Mouse (Mus musculus) kidney, postnatal 25 days (tissue): Measurements from ENCODE around the gene Cers6.

Experiments
- DNase-seq, 2 experiments: peaks; one replicate each; pipeline ENCODE4 v3.0.0; 2021; ENCODE audit warnings: mixed read lengths in 2 of 2

Gene Cers6

DNA sequence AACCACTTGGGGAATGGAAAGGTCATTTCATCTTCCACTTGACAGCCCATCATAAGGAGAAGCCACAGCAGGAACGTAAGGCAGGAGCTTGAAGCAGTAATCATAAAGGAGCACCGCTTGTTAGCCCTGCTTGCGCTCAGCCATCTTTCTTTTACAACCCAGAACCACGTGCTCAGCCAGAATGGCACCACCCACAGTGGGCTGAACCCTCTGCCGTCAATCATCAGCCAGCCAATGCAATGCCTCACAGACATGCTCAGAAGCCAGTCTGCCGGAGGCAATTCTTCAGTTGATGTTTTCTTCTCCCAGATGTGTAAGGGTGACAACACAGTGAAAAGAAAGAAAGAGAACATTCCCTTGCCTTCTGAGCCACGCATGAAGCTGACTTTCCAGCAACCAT is 267.1 kb downstream of the Cers6 start:
- DNase-seq, result no peak

- DNase-seq, result peak; percentile 47 to 61
Measured at GRCm38 (mm10) chr2:69128921-69129395, 267.7 kb downstream of the Cers6 start.

- peak in 1 of 2 experiments; percentile 38 for DNase-seq
Measured at GRCm38 (mm10) chr2:69129425-69130210, 268.4 kb downstream of the Cers6 start.

DNA sequence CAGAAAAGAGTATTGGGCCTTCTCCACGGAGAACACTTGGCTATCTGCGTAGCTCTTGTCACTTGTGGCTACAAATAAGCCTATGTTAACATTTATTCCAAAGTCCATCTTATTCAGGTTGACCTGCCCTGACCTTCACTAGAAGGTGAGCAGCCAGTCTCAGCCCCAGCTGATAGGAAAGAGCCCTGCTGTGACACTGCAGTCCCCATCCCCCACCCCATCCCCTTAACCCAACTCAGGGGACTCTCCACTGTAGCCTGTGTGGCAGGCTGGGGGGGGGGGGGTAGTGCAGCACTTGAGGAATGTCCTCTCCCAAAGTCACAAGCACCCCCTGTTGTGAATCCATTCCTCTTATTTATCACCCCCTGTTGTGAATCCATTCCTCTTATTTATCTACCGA is 270.8 kb downstream of the Cers6 start:
- DNase-seq, result no peak

GRCm38 (mm10) chr2:69132488-69133040 is 271.3 kb downstream of the Cers6 start:
- DNase-seq, result no peak

- no peak for DNase-seq
Measured at GRCm38 (mm10) chr2:69134186-69134585, 272.9 kb downstream of the Cers6 start.

DNA sequence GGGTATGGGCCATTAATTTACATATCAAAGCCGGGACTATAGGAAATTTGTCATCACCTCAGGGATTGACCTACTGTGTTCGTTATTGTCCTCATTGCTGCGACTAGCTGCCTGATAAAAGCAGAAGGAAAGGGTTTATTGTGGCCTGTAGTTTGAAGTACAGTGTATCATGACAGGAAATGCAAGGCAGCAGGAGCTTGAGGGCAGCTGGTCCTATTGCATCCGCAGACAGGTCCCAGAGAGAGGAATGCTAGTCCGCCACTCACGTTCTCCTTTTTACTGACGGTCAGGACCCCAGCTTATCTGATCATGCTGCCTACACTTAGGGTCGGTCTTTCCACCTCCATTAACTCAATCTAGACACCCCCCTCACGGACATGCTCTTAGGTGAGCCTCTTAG is 273.7 kb downstream of the Cers6 start:
- no peak for DNase-seq

DNA sequence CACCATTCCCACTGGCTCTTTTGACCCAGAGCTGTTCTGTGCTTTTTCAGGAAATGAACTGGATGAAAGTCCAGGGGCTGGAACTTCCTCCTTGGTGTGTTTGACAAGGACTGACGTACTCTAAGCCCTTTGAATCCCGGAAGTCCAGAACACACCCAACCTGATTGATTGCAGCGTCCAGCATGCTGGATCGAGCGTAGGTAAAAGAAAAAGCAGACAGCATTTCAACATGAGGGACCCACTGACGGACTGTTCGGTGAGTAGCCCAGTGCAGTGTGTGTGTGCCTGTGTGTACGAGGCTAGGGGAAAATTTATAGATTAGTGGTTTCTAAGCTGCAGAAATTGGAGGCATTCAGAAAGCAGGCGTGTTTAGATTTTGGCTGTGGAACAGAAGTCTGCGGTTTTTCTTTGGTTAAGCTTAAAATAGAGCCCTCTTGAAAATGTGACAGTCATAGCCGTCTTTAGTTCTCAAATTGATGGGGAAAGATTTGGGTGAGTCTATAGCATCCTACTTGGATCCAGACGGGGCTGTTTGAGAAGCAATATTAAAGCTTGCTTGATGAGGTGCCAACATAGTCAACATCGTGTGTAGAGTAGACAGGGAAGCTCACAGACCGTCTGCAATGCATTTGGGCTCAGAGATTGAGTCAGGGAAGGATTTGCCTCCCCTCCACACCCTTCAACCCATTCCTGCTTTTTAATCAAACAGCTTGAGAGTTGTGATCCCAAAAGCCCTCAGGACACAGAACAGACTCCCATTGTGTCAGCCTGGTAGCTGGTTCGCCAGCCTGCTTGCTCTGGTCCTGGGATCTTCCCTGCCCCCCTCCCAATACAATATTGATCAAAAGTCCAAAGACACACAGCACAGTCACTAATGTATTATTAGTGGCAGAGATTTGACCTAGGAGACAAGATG is 274.7 kb downstream of the Cers6 start, which contains the start of gene Nostrin:
TSS of gene Nostrin (plus strand) at position 140 of the 916 bp plus-strand sequence.
- peak; percentile 48 to 70 for DNase-seq

GRCm38 (mm10) chr2:69137406-69138084 is 276.3 kb downstream of the Cers6 start:
- DNase-seq, result peak; percentile 35 to 75

DNA sequence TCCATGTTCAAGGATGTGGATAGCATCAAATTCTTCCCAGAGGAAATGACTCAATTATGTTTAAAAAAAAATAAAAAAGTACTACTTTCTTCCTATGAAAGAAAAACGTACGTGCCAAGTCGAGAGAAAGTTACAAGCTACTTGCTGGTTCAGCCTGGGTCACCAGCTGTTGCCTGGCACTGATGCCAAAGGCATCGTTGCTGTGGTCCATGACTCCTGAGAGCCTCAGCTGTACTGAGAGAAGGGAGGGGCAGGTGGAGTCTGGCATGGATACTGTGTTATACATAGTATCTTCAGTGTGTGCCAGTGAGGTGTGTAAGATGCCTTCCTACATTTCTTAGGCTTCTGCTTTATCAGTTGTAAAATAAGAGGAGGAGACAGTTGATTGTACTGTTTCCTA is 277.5 kb downstream of the Cers6 start:
- no peak for DNase-seq

DNA sequence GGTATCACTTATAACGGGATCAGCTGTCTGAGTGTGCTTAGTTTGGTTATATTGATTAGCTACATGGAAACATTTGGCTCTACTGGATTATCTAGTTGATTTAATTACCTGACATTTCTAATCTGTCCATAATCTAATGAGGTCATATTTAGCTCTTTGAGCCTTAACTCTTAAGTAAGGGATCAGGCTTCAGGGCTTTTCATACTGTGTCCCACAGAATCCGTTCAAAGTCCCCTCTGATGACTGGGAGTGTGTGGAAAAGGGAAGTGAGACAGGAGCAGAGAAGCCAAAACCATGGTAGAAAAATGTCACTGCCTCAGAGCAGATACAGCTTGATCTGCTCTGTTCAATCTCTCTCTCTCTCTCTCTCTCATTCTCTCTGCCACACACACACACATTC is 279.0 kb downstream of the Cers6 start:
- DNase-seq, result no peak

DNA sequence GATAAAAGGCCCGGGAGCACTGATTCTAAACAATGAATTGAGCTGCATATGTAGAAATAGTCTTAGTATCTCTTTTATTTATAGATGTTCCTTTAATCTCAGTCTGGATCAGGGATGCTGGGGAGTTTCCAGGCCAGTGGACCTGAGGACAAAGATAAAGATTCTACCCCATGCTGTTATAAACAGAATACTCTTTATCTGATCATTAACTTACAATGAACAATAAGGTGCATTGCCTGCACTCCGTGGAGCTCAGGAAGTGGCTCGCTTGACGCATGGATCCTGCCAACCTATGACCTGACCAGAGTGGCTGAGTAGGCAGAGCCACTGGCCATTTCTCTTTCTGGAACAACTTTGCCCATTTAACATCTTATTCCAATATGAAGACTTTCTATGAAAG is 279.6 kb downstream of the Cers6 start:
- DNase-seq, result no peak

DNA sequence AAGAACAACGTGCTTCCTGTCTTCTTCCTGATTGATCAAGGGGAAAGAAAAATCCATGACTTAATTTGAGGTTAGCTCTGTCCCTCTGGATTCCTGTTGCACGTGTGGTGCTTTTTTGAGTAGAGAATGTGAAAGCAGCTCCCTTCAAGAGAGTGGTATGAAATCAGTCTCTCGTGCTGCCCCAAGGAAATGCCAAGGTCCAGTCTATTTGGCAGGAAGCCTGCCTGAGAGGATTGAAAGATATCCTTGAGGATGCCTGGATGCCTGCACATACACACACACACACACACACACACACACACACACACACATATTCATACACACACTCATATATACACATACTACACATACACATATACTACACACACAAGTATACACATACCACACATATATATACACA is 287.4 kb downstream of the Cers6 start:
- DNase-seq, result peak in 1 of 2 experiments; percentile 44

DNA sequence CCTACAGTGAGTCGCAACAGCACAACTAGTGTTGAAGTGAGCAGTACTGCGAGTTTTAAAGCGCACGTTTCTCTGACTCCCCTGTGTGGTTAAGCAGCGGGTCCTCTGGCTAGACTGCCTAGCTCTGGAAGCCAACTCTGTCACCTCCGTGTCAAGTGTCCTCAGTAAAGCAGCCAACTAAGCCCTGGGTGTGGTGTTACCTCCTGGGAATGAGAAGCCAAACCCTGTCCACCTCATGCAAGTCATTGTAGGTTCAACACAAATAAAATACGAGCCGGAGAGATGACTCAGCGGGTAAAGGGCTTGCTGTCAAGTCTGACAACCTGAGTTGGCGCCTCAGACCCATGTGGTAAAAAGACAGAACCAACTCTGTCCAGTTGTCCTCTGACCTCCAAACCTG is 287.9 kb downstream of the Cers6 start:
- no peak for DNase-seq

GRCm38 (mm10) chr2:69150841-69151240 is 289.6 kb downstream of the Cers6 start:
- no peak for DNase-seq

- no peak for DNase-seq
Measured at GRCm38 (mm10) chr2:69155861-69156260, 294.6 kb downstream of the Cers6 start.

DNA sequence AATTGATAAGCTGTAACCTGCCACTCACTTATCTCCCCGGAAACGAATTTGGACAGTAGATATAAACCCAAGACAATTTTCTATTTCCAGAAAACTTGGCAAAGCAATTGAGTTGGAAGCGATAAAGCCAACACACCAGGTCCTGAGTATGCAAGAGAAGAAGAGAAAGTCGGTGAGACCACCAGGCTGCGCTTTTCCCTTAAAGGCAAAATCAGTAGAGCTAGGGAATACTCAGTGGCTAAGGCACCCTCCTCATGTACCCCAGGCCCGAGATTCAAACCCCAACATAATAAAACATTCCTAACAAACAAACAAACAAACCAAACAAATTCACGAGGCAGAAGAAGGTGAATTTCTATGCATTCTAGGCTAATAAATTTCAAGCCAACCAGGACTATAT is 295.0 kb downstream of the Cers6 start:
- DNase-seq, result no peak

GRCm38 (mm10) chr2:69158907-69159306 is 297.7 kb downstream of the Cers6 start:
- no peak for DNase-seq
